Mouse (Mus musculus): Measurements from ENCODE around the gene Psma5. TPM values are rescaled to one million over a fixed set of nuclear protein-coding genes. Genes with fewer than 3 reads are reported as not detected.
"Not testable (repeated sequence)": the region's sequence is repeated elsewhere in the genome, so short reads cannot be mapped to it uniquely, and the experiment has no call there.

Psma5 gene
- polyA plus RNA-seq, 1 experiment from 2014 or later, result 194 TPM

DNA sequence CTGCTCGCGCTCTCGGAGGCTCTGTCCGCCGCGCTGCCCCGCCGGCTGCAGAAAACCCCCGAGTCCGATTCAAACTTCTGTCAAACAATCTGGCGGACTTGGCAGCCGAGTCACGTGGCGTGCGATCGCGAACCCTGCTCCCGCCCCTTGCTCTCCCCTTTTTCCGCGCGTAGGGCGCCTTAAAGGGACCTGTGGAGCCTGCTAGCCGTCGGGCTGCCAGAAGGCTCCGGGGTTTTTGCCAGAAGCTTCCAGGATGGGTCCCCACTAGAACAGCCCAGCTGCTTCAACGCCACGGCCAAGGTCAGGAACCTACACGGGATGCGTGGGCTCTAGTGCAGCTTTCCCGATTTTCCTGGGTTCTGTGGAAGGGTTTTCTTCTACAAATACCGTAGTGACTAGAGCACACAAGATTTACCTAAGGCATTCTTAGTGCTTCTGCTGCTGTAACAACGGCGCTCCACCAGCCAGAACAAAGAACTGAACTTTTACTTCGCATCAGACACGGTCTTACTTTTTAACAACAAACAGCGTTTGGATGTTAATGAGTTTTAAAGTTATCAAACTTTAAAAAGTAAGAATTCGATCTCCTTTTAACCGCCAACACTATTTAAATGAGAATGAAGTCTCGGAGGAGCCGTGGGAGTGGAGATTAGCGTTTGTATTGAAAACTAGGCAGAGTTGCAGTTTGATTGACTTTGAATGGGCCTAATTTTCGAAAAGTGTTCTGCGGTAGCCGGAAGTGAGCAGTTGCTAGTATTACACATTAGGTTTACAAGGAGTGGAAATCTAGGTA lies 30.0 kb upstream of the Psma5 start, which contains the start of gene Sypl2:
Gene Sypl2, minus strand, starts transcription at position 91 of the 793 bp plus-strand sequence.
- H3K36me3 ChIP-seq, result no peaks in the 10 kb centered on the region

GRCm38 (mm10) chr3:108227521-108227920 lies 29.2 kb upstream of the Psma5 start:
- Histone ChIP-seq H3K4me1 (replicated peaks) (peaks cover 16% of the 10 kb centered on the region), H3K27ac (ENCODE audit: poor library complexity, severe bottlenecking) (no peak overlapping the region), H3K9me3 (replicated peaks) (no peaks in the 10 kb centered on the region), H3K9ac (no peak overlapping the region), H3K27me3 (replicated peaks) (peaks cover 57% of the 10 kb centered on the region), H3K4me3 (no peak overlapping the region), H3K36me3 (no peaks in the 10 kb centered on the region), H3K4me2 (peak overlapping the region; percentile 92)
- no peak for ATAC-seq (ENCODE audit: insufficient number of reproducible peaks, low FRiP score)
- 71% methylated on average over 2 of the region's 2 CpGs for WGBS

More for the DNA sequence above, 30.0 kb upstream of the Psma5 start, which contains the start of gene Sypl2:
- peaks cover 64% of the 10 kb centered on the region for H3K27me3 ChIP-seq (replicated peaks)
- ATAC-seq (ENCODE audit: insufficient number of reproducible peaks, low FRiP score), result no peak
- WGBS, result 6% methylated on average over 44 of the region's 44 CpGs
- peak within 1 kb of the TSS; percentile 57 for H3K4me3 ChIP-seq
- peak within 1 kb of the TSS; percentile 63 for H3K9ac ChIP-seq
- H3K4me2 ChIP-seq, result peak within 1 kb of the TSS; percentile 92
- H3K4me1 ChIP-seq (replicated peaks), result peaks cover 10% of the 10 kb centered on the region; the same call in 1 of the 2 replicates
- H3K27ac ChIP-seq (ENCODE audit: poor library complexity, severe bottlenecking), result no peak within 1 kb of the TSS
- H3K9me3 ChIP-seq (replicated peaks), result no peaks in the 10 kb centered on the region

DNA sequence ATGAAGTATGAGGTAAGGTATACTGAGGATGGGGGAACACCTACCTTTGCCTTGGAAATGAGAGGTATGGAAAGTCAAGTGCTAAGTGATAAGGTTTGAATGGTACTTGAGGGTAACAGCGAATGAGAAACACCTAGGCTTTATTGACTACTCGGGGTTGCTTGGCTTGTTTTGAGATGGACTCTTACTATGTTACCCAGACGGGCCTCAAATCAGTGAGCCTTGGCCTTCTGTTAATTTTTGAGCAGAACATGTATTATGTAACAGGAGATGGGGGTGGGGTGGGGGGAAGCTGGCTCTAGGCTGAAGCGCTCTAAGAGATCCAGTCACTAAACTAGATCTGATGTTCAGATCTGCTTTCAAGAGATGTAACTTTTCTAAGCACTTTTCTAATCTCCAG lies 25.1 kb upstream of the Psma5 start:
- H3K9me3 ChIP-seq (replicated peaks), result 0 out of 2 replicates have a peak, but pooled peaks cover 2% of the 10 kb centered on the region
- no peak overlapping the region for H3K27ac ChIP-seq (ENCODE audit: poor library complexity, severe bottlenecking)
- no peak for ATAC-seq (ENCODE audit: insufficient number of reproducible peaks, low FRiP score)
- no peak overlapping the region for H3K9ac ChIP-seq
- H3K36me3 ChIP-seq, result no peaks in the 10 kb centered on the region
- no peak overlapping the region for H3K4me3 ChIP-seq
- H3K27me3 ChIP-seq (replicated peaks), result peaks cover 21% of the 10 kb centered on the region
- 69% methylated on average over 4 of the region's 4 CpGs for WGBS
- H3K4me2 ChIP-seq, result no peak overlapping the region
- H3K4me1 ChIP-seq (replicated peaks), result peaks cover 8% of the 10 kb centered on the region

- H3K36me3 ChIP-seq; H3K4me2 ChIP-seq; H3K27ac ChIP-seq (ENCODE audit: poor library complexity, severe bottlenecking); H3K4me1 ChIP-seq (replicated peaks); H3K9ac ChIP-seq; H3K9me3 ChIP-seq (replicated peaks); H3K4me3 ChIP-seq; ATAC-seq (ENCODE audit: insufficient number of reproducible peaks, low FRiP score); H3K27me3 ChIP-seq (replicated peaks): not testable (repeated sequence)
- WGBS, result 76% methylated on average over 4 of the region's 4 CpGs
Measured at GRCm38 (mm10) chr3:108237474-108238102, 19.1 kb upstream of the Psma5 start.

DNA sequence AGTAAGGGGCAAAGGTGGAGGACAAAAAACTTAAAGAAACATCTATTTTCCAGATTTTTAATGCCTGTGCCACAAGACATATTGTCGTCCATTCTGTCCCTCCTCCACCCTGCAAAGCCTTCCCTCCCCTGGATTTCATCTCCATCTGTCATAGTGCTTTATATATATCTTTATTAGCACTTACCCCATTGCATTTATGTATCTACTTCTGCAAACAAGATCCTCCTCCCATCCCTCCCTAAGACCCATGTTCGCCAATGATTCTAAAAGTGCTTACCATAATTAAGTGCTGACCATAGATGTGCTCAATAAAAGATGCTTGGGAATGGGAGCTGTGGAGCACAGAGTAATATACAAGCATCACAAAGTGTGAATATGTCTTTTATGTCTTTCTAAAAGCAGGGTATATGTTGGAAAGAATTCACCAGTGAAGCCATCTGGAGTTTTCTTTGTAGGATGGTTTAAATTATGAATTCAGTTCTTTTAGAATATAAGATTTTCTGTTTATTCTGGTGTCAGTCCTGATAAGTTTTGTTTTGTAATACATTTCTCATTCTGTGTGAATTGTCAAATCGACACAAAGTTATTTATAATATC lies 15.4 kb upstream of the Psma5 start:
- Histone ChIP-seq H3K4me3 (no peak overlapping the region), H3K4me1 (replicated peaks) (no peaks in the 10 kb centered on the region), H3K9ac (no peak overlapping the region), H3K4me2 (no peak overlapping the region), H3K9me3 (replicated peaks) (0 out of 2 replicates have a peak, but pooled peaks cover 4% of the 10 kb centered on the region), H3K27me3 (replicated peaks) (no peaks in the 10 kb centered on the region), H3K27ac (ENCODE audit: poor library complexity, severe bottlenecking) (no peak overlapping the region), H3K36me3 (no peaks in the 10 kb centered on the region)
- 82% methylated on average over 3 of the region's 3 CpGs for WGBS
- ATAC-seq (ENCODE audit: insufficient number of reproducible peaks, low FRiP score), result no peak

GRCm38 (mm10) chr3:108246857-108247256 lies 9.9 kb upstream of the Psma5 start:
- no peak for ATAC-seq (ENCODE audit: insufficient number of reproducible peaks, low FRiP score)
- WGBS, result 81% methylated on average over 2 of the region's 2 CpGs
- no peaks in the 10 kb centered on the region for H3K4me1 ChIP-seq (replicated peaks)
- no peaks in the 10 kb centered on the region for H3K36me3 ChIP-seq
- H3K27ac ChIP-seq (ENCODE audit: poor library complexity, severe bottlenecking), result no peak overlapping the region
- H3K4me2 ChIP-seq, result no peak overlapping the region
- H3K9ac ChIP-seq, result no peak overlapping the region
- H3K9me3 ChIP-seq (replicated peaks), result no peaks in the 10 kb centered on the region
- no peaks in the 10 kb centered on the region for H3K27me3 ChIP-seq (replicated peaks)
- H3K4me3 ChIP-seq, result no peak overlapping the region

- WGBS, result 64% methylated on average over 3 of the region's 3 CpGs
- Histone ChIP-seq H3K4me2 (peak overlapping the region; percentile 79), H3K27me3 (replicated peaks) (no peaks in the 10 kb centered on the region), H3K4me3 (peak overlapping the region; percentile 90), H3K36me3 (peaks cover 10% of the 10 kb centered on the region), H3K4me1 (replicated peaks) (peaks cover 15% of the 10 kb centered on the region), H3K9me3 (replicated peaks) (no peaks in the 10 kb centered on the region), H3K9ac (peak overlapping the region; percentile 92), H3K27ac (ENCODE audit: poor library complexity, severe bottlenecking) (no peak overlapping the region)
- no peak for ATAC-seq (ENCODE audit: insufficient number of reproducible peaks, low FRiP score)
Measured at GRCm38 (mm10) chr3:108257831-108258500, 1.2 kb downstream of the Psma5 start.

DNA sequence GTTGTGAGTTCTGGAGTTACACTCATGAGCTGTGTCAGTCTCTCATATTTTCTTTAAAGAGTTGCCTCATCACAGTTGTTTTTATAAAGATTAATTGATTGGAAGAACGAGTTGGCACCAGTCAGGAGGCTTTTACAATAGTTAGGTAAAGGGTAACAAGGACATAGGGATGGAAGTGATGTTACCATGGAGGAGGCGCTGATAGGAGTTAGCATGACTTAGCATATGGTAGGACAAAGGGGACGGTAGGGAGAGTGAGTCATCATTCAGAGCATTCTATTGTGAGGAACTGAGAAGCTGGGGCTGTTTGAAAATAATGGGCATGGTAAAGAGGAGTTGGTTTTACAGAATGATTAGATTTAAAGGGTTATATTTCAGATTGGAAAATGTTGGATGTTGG lies 2.6 kb downstream of the Psma5 start:
- Histone ChIP-seq H3K9me3 (replicated peaks) (no peaks in the 10 kb centered on the region), H3K36me3 (peaks cover 15% of the 10 kb centered on the region), H3K27me3 (replicated peaks) (no peaks in the 10 kb centered on the region), H3K4me1 (replicated peaks) (peaks cover 15% of the 10 kb centered on the region), H3K9ac (no peak overlapping the region), H3K4me3 (no peak overlapping the region), H3K27ac (ENCODE audit: poor library complexity, severe bottlenecking) (no peak overlapping the region), H3K4me2 (peak overlapping the region; percentile 48; the same call in 1 of the 2 replicates)
- WGBS, result 53% methylated on average over 3 of the region's 3 CpGs
- ATAC-seq (ENCODE audit: insufficient number of reproducible peaks, low FRiP score), result peak; percentile 70

GRCm38 (mm10) chr3:108279495-108279894 lies 22.8 kb downstream of the Psma5 start:
- ATAC-seq (ENCODE audit: insufficient number of reproducible peaks, low FRiP score); H3K4me2 ChIP-seq; H3K9ac ChIP-seq; H3K27me3 ChIP-seq (replicated peaks); H3K9me3 ChIP-seq (replicated peaks); H3K4me1 ChIP-seq (replicated peaks); H3K27ac ChIP-seq (ENCODE audit: poor library complexity, severe bottlenecking); H3K4me3 ChIP-seq: not testable (repeated sequence)
- H3K36me3 ChIP-seq, result peaks cover 47% of the 10 kb centered on the region
- WGBS, result 81% methylated on average over 5 of the region's 5 CpGs

GRCm38 (mm10) chr3:108282401-108283240 lies 25.9 kb downstream of the Psma5 start:
- Histone ChIP-seq H3K27me3 (replicated peaks) (no peaks in the 10 kb centered on the region), H3K9me3 (replicated peaks) (no peaks in the 10 kb centered on the region), H3K36me3 (peaks cover 20% of the 10 kb centered on the region), H3K4me1 (replicated peaks) (peaks cover 35% of the 10 kb centered on the region), H3K9ac (peak overlapping the region; percentile 92), H3K27ac (ENCODE audit: poor library complexity, severe bottlenecking) (no peak overlapping the region), H3K4me3 (peak overlapping the region; percentile 96; the same call in 1 of the 2 replicates), H3K4me2 (peak overlapping the region; percentile 86)
- no peak for ATAC-seq (ENCODE audit: insufficient number of reproducible peaks, low FRiP score)
- WGBS, result 28% methylated on average over 12 of the region's 12 CpGs
